Mouse (Mus musculus): ENCODE measurements around the gene Fam129b.

- no peak for TF ChIP-seq CHD2 (IDR thresholded peaks at IDR 0.05; ENCODE audit: low read depth, low read length)
- TF ChIP-seq ZC3H11A (IDR thresholded peaks at IDR 0.05; ENCODE audit: borderline replicate concordance, low read depth, low read length) = no peak
- no peak for TF ChIP-seq ZNF384 (IDR thresholded peaks at IDR 0.05; ENCODE audit: low read depth, low read length)
- no peak for TF ChIP-seq MAFK (IDR thresholded peaks at IDR 0.05; ENCODE audit: insufficient read depth, low read depth, low read length)
Measured at GRCm38 (mm10) chr2:32904637-32905036, 28.7 kb downstream of the Fam129b start.
